Mouse (Mus musculus) embryonic facial prominence, embryonic 10.5 days (tissue): ENCODE data around the gene Slc6a16. TPM values are rescaled to one million over a fixed set of nuclear protein-coding genes. Genes with fewer than 3 reads are reported as not detected.

Experiments
- DNase-seq: peaks from one replicate; pipeline ENCODE4 v3.0.0-alpha.2; 2017; ENCODE audit warnings: low spot score
- H3K27ac ChIP-seq: fragments of 300-500 bp; sonication (generic); replicated peaks from 2 replicates; pipeline ENCODE4 v1.5.1; 2016; ENCODE audit warnings: mild to moderate bottlenecking
- H3K27me3 ChIP-seq: fragments of 300-500 bp; sonication (generic); replicated peaks from 2 replicates; pipeline ENCODE4 v1.6.1; 2016; ENCODE audit warnings: low read depth, mild to moderate bottlenecking; ENCODE audit not compliant: poor library complexity, severe bottlenecking
- H3K36me3 ChIP-seq: fragments of 300-500 bp; sonication (generic); replicated peaks from 2 replicates; pipeline ENCODE4 v1.6.1; 2016; ENCODE audit warnings: mild to moderate bottlenecking, moderate library complexity
- H3K4me1 ChIP-seq: fragments of 300-500 bp; sonication (generic); 2 replicates; pipeline ENCODE4 v1.6.1; 2016
- H3K4me3 ChIP-seq: fragments of 300-500 bp; sonication (generic); 2 replicates; pipeline ENCODE4 v1.5.1; 2016; ENCODE audit warnings: mild to moderate bottlenecking, moderate library complexity
- H3K9me3 ChIP-seq: fragments of 300-500 bp; sonication (generic); 2 replicates; pipeline ENCODE4 v1.6.1; 2016; ENCODE audit warnings: mild to moderate bottlenecking
- WGBS: fragments of 180-500 bp; shearing (Covaris S2); methylation state at CpG from one replicate; pipeline ENCODE4 v1.1.7; 2016; 5-methylcytosine and 5-hydroxymethylcytosine counted together
- polyA plus RNA-seq: library from polyadenylated mRNA; unstranded; fragments of >200 nt; fragmentation: Nextera tagmentation; extraction: Ambion mirVana; gene quantifications from 2 replicates; pipeline ENCODE4 v1.2.1, GENCODE M21; 2016

The Slc6a16 gene
- polyA plus RNA-seq, 1 experiment from 2014 or later = 0.32 TPM

DNA sequence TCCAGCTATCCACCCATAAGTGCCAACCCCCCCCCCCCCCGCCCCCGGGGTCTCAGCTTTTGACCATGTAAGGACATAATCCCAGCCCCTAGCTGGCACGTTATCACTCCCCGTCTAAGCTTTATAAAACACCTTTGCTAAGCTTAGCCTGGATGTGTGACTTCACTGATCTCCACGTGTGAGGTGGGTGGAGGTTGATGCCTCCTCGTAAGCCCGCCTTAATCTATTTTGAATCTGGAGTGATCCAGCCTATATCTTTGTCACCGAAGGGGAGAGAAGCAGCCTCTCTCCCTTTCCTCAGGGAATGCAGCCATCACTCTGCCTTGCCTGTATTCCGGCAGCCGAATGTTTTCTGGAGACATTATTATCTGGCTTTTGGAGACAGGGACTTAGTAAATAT, 38.2 kb upstream of the Slc6a16 start:
- H3K36me3 ChIP-seq = no peaks in the 10 kb centered on the region
- no peak for DNase-seq
- WGBS = 59% methylated on average over 10 of the region's 10 CpGs
- H3K27ac ChIP-seq = no peak overlapping the region
- H3K27me3 ChIP-seq = peaks cover 36% of the 10 kb centered on the region
- H3K9me3 ChIP-seq = no peaks in the 10 kb centered on the region
- H3K4me3 ChIP-seq = no peak overlapping the region
- peaks cover 15% of the 10 kb centered on the region for H3K4me1 ChIP-seq

DNA sequence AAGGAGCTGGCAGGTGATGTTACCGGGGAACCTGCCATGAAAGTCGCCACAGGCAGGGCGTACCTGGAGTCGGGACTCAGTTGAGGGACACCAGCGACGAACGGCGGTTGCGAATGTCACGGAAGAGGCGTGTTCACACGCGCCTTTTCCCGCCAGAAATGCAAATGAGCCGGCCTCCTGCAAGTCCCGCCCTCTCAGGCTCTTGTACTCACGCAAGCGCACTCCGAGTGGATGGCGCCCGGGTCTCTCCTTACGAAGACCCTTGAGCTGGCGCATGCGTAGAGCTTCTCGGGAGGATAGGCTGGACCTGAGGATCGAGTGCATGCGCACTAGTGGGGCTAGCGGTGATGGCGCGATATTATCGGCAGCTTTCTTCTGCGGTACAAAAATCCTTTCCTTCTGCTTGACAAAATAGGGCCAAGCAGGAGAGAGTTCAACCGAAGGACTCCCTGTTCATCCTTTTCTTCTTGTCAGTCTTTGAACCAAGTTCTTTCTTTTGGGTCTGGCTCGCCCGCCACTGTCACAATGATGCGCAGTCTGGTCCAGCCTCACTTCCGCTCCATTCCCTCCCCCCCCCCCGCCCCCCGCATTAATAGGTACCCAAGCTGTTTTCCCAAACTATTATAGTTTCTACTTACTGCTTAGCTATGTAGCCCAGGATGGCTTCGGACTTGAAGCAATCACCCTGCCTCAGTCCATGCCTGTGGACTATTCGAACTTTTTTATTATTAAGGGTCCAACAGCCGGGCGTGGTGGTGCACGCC, 36.3 kb upstream of the Slc6a16 start, which contains the start of gene Ccdc155:
Gene Ccdc155 (minus strand): TSS at position 513 of the 764 bp plus-strand sequence.
- DNase-seq = peak; percentile 99
- H3K27me3 ChIP-seq = peaks cover 41% of the 10 kb centered on the region
- no peaks in the 10 kb centered on the region for H3K36me3 ChIP-seq
- H3K4me3 ChIP-seq = peak within 1 kb of the TSS; percentile 61
- no peaks in the 10 kb centered on the region for H3K9me3 ChIP-seq
- peak within 1 kb of the TSS; percentile 87 for H3K27ac ChIP-seq
- peaks cover 8% of the 10 kb centered on the region for H3K4me1 ChIP-seq
- WGBS = 9% methylated on average over 44 of the region's 44 CpGs

DNA sequence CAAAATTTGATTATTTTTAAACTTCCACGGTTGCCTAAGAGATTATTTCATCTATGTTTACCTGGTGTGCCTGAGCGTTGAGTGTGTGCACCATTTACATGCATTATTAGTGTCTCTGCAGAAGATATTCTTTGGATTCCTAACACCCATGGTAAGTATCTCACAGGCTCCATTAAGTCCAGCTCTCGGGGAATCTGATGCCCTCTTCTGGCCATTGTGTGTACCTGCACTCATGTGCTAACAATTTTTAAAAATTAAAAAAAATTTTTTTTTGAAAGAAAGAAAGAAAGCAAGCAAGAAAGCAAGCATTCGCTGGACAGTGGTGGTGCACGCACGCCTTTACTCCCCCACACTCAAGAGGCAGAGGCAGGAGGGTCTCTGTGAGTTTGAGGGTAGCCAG, 32.6 kb upstream of the Slc6a16 start:
- Histone ChIP-seq H3K27ac (no peak overlapping the region), H3K4me3 (no peak overlapping the region), H3K36me3 (no peaks in the 10 kb centered on the region), H3K27me3 (peaks cover 52% of the 10 kb centered on the region), H3K4me1 (peaks cover 16% of the 10 kb centered on the region), H3K9me3 (no peaks in the 10 kb centered on the region)
- 80% methylated on average over 6 of the region's 6 CpGs for WGBS
- no peak for DNase-seq

DNA sequence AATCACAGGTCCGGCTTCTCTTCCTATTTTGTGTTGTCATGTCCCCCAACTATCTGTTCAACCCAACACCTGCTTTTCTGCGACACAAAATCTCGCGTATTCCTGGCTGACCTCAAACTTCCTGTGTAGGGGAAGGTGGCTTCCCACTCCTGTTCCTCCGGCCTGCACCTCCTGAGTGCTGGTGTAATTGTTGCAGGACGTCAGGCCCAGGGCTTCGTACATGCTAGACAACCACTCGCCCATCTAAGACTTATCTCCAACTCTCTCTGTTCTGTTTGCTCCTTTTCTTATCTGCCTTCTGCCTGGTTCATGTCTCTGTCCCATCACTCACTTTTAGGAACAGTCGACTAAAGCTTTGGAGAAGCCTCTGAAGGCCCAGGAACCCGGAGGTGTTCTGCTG, 29.8 kb upstream of the Slc6a16 start:
- H3K27me3 ChIP-seq = peaks cover 54% of the 10 kb centered on the region
- DNase-seq = no peak
- H3K4me3 ChIP-seq = no peak overlapping the region
- 74% methylated on average over 10 of the region's 10 CpGs for WGBS
- H3K4me1 ChIP-seq = peaks cover 24% of the 10 kb centered on the region
- no peaks in the 10 kb centered on the region for H3K36me3 ChIP-seq
- H3K9me3 ChIP-seq = no peaks in the 10 kb centered on the region
- no peak overlapping the region for H3K27ac ChIP-seq

DNA sequence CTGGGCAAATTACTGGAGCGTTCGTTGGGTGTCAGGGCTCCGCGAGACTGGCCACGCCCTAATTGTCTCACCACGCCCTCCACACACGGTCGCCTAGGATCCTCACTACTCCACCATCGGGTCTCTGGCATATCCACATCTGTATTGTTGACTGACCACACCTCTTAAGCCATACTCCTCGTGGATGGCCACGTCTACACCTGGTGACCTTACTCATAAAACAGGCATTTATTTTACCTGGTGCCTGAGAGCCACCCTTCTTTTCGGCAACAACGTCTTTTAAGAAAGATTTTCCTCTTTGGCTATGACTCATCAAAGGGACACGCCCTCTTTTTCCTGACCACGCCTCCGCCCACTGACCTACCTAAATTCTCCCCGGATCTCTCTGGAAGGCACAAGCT, 29.0 kb upstream of the Slc6a16 start, which contains the start of gene Dkkl1:
Gene Dkkl1 (minus strand): TSS at position 297 of the 401 bp plus-strand sequence.
- Histone ChIP-seq H3K27me3 (peaks cover 54% of the 10 kb centered on the region), H3K9me3 (no peaks in the 10 kb centered on the region), H3K4me1 (peaks cover 29% of the 10 kb centered on the region), H3K27ac (no peak within 1 kb of the TSS), H3K36me3 (peaks cover 1% of the 10 kb centered on the region; the same call in 1 of the 2 replicates), H3K4me3 (peak within 1 kb of the TSS; percentile 41)
- 6% methylated on average over 17 of the region's 17 CpGs for WGBS
- DNase-seq = no peak

DNA sequence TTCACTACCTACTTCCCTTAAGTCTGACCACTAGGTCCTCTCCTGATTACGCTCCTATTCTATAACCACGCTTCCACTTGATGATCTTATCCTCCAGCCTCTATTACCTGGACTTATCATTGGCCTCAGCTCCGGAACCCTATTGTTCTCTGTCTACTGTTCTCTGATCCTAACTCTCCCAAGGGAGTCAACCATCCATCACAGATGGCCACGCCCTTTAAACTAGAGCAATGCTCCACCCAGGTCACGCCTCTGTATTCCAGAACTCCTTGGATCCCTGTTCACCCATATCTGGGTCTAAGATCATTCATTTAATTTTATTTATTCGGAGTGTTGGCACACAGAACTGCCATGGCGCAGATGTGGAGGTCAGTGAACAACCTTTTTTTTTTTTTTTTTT, 28.5 kb upstream of the Slc6a16 start:
- Histone ChIP-seq H3K36me3 (peaks cover 6% of the 10 kb centered on the region), H3K9me3 (no peaks in the 10 kb centered on the region), H3K4me1 (peaks cover 34% of the 10 kb centered on the region), H3K27ac (no peak overlapping the region), H3K4me3 (no peak overlapping the region), H3K27me3 (peaks cover 54% of the 10 kb centered on the region)
- WGBS = 70% methylated on average over 7 of the region's 7 CpGs
- no peak for DNase-seq

DNA sequence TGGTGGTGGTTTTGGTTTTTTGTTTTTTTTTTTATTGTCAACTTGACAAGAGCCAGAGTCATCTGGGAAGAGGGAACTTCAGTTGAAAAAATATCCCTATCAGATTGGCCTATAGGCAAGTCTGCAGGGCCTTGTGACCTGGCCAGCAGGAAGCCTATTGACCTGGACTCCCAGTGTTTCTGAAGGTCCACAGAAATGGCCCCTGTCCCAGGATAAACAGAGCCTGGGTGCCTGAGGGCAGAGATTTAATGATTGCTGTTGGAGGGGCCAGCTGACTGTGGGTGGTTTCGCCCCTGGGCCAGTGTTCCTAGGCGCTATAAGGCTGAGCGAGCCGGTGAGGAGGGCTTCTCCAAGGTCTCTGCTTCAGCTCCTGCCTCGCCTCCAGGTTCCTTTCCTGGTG, 27.2 kb upstream of the Slc6a16 start:
- 43% methylated on average over 5 of the region's 5 CpGs for WGBS
- H3K27me3 ChIP-seq = peaks cover 53% of the 10 kb centered on the region
- peaks cover 20% of the 10 kb centered on the region for H3K36me3 ChIP-seq
- H3K4me1 ChIP-seq = peaks cover 48% of the 10 kb centered on the region
- DNase-seq = no peak
- no peaks in the 10 kb centered on the region for H3K9me3 ChIP-seq
- H3K4me3 ChIP-seq = peak overlapping the region; percentile 5; the same call in 1 of the 2 replicates
- H3K27ac ChIP-seq = no peak overlapping the region

DNA sequence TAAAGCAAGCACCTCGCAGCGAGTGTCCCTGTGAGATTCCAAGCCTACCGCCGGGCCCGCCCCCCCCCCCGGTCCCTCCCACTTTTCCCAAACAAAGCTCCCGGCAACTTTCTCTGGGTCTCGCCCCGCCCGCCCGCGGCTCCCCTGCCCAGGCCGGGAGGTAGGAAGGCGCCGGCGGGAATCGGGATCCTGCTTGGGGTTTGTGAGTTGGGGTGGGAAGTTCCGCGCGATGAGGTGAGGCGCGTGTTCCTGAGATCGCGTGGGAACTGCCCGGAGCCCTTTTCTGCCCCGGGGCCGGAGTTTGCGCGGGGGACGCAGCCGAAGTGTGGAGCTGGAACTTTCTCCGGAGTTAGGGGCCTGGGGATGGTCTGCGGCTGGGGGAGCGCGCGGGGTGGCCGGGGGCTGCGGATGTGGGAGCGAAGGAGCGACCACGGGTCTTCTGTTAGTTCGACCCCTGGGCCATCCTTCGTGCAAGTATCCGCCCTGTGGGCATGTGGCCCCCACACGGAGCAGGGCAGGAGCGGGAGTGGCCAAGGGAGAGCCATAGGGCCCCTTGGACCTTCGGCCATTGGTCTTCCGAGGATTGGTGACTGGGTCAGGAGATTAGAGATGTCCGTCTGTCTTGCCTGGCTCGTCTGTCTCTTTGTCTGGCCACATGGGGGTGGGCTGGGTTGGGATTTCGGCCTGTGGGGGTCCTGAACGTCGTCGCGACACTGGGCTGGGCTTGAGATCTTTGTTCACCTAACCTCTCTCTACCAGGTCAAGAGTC, 25.0 kb upstream of the Slc6a16 start, which contains the start of gene Tead2:
Gene Tead2 (plus strand): TSS at position 81 of the 769 bp plus-strand sequence.
- Histone ChIP-seq H3K4me1 (peaks cover 63% of the 10 kb centered on the region), H3K36me3 (peaks cover 41% of the 10 kb centered on the region), H3K4me3 (peak within 1 kb of the TSS; percentile 84), H3K27me3 (peaks cover 32% of the 10 kb centered on the region), H3K27ac (peak within 1 kb of the TSS; percentile 99), H3K9me3 (no peaks in the 10 kb centered on the region)
- DNase-seq = peak; percentile 90
- under 1% methylated on average over 55 of the region's 55 CpGs for WGBS

DNA sequence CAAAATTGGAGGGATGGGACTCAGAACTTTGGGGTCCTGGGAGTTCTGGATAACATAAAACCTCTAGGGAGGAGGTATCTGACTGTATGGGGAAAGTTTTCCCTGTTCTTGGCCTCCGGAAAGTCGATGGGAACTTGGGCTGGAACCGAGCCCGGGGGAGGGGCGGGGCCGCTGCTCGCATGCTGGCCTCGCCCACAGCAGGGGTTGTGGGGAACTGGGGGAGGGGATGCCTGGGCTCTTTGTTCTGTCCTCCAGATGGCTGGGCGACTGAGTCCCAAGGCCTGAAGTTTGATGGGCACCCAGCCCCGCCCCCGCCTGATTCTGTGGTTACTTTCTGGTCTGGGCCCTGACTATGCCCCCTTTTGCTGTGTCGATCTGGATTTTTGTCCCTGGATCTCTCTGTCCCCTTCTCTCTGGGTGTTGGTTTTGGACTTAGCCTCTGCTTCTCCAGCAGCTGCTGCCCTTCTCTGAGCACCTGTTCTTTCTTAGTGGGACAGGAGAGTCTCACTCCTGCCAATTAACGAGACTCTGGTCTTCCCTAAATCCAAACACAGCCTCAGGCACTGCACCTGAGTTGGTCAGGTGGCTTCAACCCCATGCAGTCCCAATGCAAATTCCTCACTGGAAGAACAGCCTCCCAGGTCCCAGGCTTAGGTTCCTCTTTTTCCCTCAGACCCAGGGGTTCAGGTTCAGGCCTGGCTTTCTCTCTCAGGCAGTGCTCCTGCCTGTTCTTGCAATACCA, 24.3 kb upstream of the Slc6a16 start:
- H3K4me3 ChIP-seq = peak overlapping the region; percentile 84
- DNase-seq = peak; percentile 96
- no peaks in the 10 kb centered on the region for H3K9me3 ChIP-seq
- peaks cover 49% of the 10 kb centered on the region for H3K36me3 ChIP-seq
- H3K4me1 ChIP-seq = peaks cover 59% of the 10 kb centered on the region
- H3K27ac ChIP-seq = peak overlapping the region; percentile 99
- peaks cover 24% of the 10 kb centered on the region for H3K27me3 ChIP-seq
- under 1% methylated on average over 13 of the region's 13 CpGs for WGBS

DNA sequence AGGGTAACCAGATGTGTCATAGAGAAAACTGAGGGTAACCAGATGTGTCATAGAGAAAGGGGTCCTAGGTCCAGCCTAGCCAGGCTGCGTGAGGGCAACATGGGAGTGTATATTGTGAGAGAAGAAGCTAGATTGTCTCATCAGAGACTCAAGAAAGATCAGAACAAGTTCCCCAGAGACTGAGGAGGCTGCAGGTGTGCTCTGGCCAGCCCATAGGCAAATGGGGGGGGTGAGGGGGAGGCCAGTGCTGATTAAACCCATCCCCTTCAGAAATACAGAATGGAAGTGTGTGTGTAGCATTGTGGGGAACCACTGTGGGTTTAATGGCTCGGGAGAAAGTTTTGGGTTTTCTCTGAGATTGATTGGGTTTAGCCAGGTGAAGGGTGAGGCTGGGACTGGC, 19.2 kb upstream of the Slc6a16 start:
- H3K9me3 ChIP-seq = no peaks in the 10 kb centered on the region

DNA sequence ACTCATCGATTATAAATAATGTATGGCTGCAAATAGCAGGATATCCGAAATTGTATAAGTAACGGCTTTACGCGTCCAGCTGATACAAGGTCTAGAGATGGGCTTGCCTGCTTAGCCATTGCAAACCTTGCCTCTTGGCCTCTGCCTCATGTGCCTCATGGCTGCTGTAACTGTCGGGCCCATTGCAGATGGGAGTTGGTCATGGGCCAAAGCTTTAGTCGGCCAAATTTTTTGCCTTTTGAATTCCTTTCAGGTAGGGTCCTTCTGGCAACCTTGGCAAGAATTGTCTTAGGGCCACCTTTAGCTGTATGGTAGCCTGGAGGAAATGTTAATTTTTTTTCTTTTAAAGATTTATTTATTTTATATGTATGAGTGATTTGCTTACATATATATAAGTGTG, 16.1 kb upstream of the Slc6a16 start:
- peaks cover 100% of the 10 kb centered on the region for H3K36me3 ChIP-seq
- WGBS = 95% methylated on average over 7 of the region's 7 CpGs

More for the DNA sequence above, 19.2 kb upstream of the Slc6a16 start:
- peaks cover 99% of the 10 kb centered on the region for H3K36me3 ChIP-seq
- H3K4me3 ChIP-seq = no peak overlapping the region
- no peaks in the 10 kb centered on the region for H3K27me3 ChIP-seq
- peaks cover 36% of the 10 kb centered on the region for H3K4me1 ChIP-seq
- DNase-seq = no peak
- H3K27ac ChIP-seq = no peak overlapping the region
- 89% methylated on average over 2 of the region's 2 CpGs for WGBS

DNA sequence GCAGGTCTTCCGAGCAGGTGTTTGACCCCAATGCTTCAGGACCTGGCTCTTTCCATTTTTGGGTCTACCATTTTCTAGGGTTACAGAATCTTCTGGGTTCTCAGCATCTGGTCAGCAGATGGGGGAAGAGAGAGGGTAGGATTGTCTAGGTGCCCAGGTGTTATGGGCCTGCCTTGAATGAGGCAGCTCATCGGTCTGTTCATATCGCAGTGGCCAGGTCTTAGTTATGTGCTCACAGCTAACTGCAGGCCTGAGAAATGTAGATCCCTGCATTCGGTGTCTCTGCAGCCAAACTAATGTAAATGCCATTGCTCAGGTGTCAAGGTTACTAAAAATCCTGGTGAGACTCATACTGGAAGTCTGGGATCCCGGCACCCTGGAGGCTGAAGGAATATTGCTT, 14.5 kb upstream of the Slc6a16 start:
- no peak for DNase-seq
- no peaks in the 10 kb centered on the region for H3K9me3 ChIP-seq
- no peaks in the 10 kb centered on the region for H3K4me1 ChIP-seq
- no peaks in the 10 kb centered on the region for H3K27me3 ChIP-seq
- no peak overlapping the region for H3K4me3 ChIP-seq
- 97% methylated on average over 5 of the region's 5 CpGs for WGBS
- H3K36me3 ChIP-seq = peaks cover 100% of the 10 kb centered on the region
- H3K27ac ChIP-seq = no peak overlapping the region

More for the DNA sequence above, 16.1 kb upstream of the Slc6a16 start:
- Histone ChIP-seq H3K4me3 (no peak overlapping the region), H3K27ac (no peak overlapping the region), H3K4me1 (0 out of 2 replicates have a peak, but pooled peaks cover 6% of the 10 kb centered on the region), H3K27me3 (no peaks in the 10 kb centered on the region), H3K9me3 (no peaks in the 10 kb centered on the region)
- no peak for DNase-seq
